Mouse (Mus musculus): Measurements from ENCODE around the gene Emc6. TPM values are rescaled to one million over a fixed set of nuclear protein-coding genes. Genes with fewer than 3 reads are reported as not detected.

Emc6 gene
- total and polyA plus RNA-seq, 2 experiments, result 63.8 to 80.9 TPM

DNA sequence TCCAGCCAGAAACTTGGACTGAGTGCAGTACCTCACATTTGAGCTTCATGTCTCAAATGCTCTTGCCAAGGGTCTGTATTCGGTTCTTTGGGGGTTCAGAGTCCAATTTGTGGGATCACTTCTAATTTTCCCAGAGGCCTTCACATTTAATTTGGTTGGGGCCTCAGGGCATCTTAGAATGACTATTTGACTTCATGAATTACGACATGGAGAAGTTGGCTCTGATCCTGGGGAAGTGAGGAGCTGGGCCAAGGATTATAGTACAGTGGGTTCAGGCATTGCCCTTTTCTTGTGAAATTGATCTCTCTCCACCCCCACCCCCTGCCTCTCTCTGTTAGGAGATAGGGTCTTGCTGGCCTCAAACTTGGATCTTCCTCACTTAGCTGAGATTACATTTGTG lies 24.2 kb upstream of the Emc6 start:
- 24% methylated on average over 2 of the region's 2 CpGs for WGBS
- Histone ChIP-seq H3K4me3 (ENCODE audit: insufficient read depth, low read depth, low read length) (no peak overlapping the region), H3K4me1 (ENCODE audit: control insufficient read depth, insufficient read depth, low read length) (peaks cover 12% of the 10 kb centered on the region), H3K27me3 (ENCODE audit: control insufficient read depth, insufficient read depth, low read length) (no peaks in the 10 kb centered on the region), H3K9ac (ENCODE audit: low read depth, low read length) (peak overlapping the region; percentile 2; the same call in 1 of the 2 replicates), H3K79me2 (ENCODE audit: control insufficient read depth, insufficient read depth, low read length) (peaks cover 6% of the 10 kb centered on the region; the same call in 1 of the 2 replicates), H3K36me3 (ENCODE audit: control insufficient read depth, insufficient read depth, low read length) (peaks cover 12% of the 10 kb centered on the region; the same call in 1 of the 2 replicates), H3K27ac (replicated peaks; ENCODE audit: insufficient read depth, low read depth, low read length) (peak overlapping the region; percentile 61)
- TF ChIP-seq CTCF (IDR thresholded peaks at IDR 0.05; ENCODE audit: low read depth, low read length), result no peak
- TF ChIP-seq POLR2A (IDR thresholded peaks at IDR 0.05; ENCODE audit: extremely low read depth, insufficient read depth, low read length), result no peak
- DNase-seq (ENCODE audit: extremely low read depth, low read depth, low spot score), result peak; percentile 86

DNA sequence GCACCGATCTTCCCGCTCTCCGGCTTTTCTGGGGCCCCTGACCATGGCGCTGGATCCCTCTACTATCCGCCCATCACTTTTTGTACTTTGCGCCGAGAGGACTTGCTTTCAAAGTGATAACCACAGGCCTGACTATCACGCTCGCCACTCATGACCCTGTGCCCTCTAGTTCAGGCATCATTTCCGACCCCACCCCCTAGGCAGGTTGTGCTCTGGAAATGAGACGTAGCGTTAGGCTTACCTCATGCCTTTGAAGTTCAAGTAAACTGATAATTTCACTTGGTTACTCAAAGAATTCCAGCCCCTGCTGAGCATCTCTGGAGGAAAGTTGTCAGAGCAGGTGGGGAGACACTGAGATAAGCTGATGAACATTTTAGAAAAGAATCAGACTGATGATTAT lies 23.0 kb upstream of the Emc6 start:
- peak overlapping the region; percentile 64 for H3K4me3 ChIP-seq (ENCODE audit: insufficient read depth, low read depth, low read length)
- WGBS, result 2% methylated on average over 12 of the region's 12 CpGs
- H3K27ac ChIP-seq (replicated peaks; ENCODE audit: insufficient read depth, low read depth, low read length), result peak overlapping the region; percentile 95
- peaks cover 7% of the 10 kb centered on the region; the same call in 1 of the 2 replicates for H3K36me3 ChIP-seq (ENCODE audit: control insufficient read depth, insufficient read depth, low read length)
- no peaks in the 10 kb centered on the region for H3K27me3 ChIP-seq (ENCODE audit: control insufficient read depth, insufficient read depth, low read length)
- DNase-seq (ENCODE audit: extremely low read depth, low read depth, low spot score), result peak; percentile 94
- H3K9ac ChIP-seq (ENCODE audit: low read depth, low read length), result peak overlapping the region; percentile 92
- TF ChIP-seq CTCF (IDR thresholded peaks at IDR 0.05; ENCODE audit: low read depth, low read length), result no peak
- no peak for TF ChIP-seq POLR2A (IDR thresholded peaks at IDR 0.05; ENCODE audit: extremely low read depth, insufficient read depth, low read length)
- H3K79me2 ChIP-seq (ENCODE audit: control insufficient read depth, insufficient read depth, low read length), result peaks cover 6% of the 10 kb centered on the region; the same call in 1 of the 2 replicates
- peaks cover 12% of the 10 kb centered on the region for H3K4me1 ChIP-seq (ENCODE audit: control insufficient read depth, insufficient read depth, low read length)

DNA sequence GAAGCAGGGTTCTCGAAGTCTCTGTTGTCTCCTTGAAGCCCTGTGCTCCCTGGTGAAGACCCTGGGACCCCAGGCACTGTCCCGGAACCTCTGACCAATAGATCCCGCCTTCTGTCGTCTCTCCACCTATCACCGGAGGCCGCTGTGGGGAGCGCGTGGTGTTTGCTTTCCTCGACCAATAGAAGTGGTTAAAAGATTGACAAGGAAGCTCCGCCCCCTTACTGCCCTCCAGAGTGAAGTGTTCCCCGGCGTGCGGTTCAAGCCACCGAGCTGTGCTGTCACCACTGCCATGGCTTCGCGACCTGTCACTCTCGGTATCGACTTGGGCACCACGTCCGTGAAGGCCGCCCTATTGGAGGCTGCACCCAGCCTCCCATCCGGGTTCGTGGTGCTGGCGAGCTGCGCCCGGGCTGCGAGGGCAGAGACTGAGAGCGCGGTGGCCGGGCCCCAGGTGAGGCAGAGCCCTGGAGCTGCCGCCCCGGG lies 22.4 kb upstream of the Emc6 start, which contains the start of gene Shpk:
Gene Shpk (plus strand): TSS at position 231 of the 483 bp plus-strand sequence.
- H3K4me3 ChIP-seq (ENCODE audit: insufficient read depth, low read depth, low read length), result peak within 1 kb of the TSS; percentile 64
- H3K27me3 ChIP-seq (ENCODE audit: control insufficient read depth, insufficient read depth, low read length), result no peaks in the 10 kb centered on the region
- TF ChIP-seq POLR2A (IDR thresholded peaks at IDR 0.05; ENCODE audit: extremely low read depth, insufficient read depth, low read length) (peak; percentile 94), CTCF (IDR thresholded peaks at IDR 0.05; ENCODE audit: low read depth, low read length) (no peak)
- WGBS, result under 1% methylated on average over 32 of the region's 32 CpGs
- H3K27ac ChIP-seq (replicated peaks; ENCODE audit: insufficient read depth, low read depth, low read length), result peak within 1 kb of the TSS; percentile 95
- peaks cover 12% of the 10 kb centered on the region for H3K4me1 ChIP-seq (ENCODE audit: control insufficient read depth, insufficient read depth, low read length)
- peak within 1 kb of the TSS; percentile 92 for H3K9ac ChIP-seq (ENCODE audit: low read depth, low read length)
- peaks cover 6% of the 10 kb centered on the region; the same call in 1 of the 2 replicates for H3K79me2 ChIP-seq (ENCODE audit: control insufficient read depth, insufficient read depth, low read length)
- H3K36me3 ChIP-seq (ENCODE audit: control insufficient read depth, insufficient read depth, low read length), result peaks cover 3% of the 10 kb centered on the region; the same call in 1 of the 2 replicates
- peak; percentile 93 for DNase-seq (ENCODE audit: extremely low read depth, low read depth, low spot score)

GRCm38 (mm10) chr11:73198603-73199229 lies 21.9 kb upstream of the Emc6 start, which contains the start of gene Ctns:
TSS of gene Ctns (minus strand) at chr11:73199042.
- under 1% methylated on average over 22 of the region's 22 CpGs for WGBS
- peak; percentile 89 for DNase-seq (ENCODE audit: extremely low read depth, low read depth, low spot score)
- peak; percentile 54; the same call in 1 of the 2 replicates for TF ChIP-seq POLR2A (IDR thresholded peaks at IDR 0.05; ENCODE audit: extremely low read depth, insufficient read depth, low read length)
- TF ChIP-seq CTCF (IDR thresholded peaks at IDR 0.05; ENCODE audit: low read depth, low read length), result no peak

GRCm38 (mm10) chr11:73198190-73198589 lies 21.4 kb upstream of the Emc6 start:
- Histone ChIP-seq H3K4me3 (ENCODE audit: insufficient read depth, low read depth, low read length) (peak overlapping the region; percentile 64), H3K4me1 (ENCODE audit: control insufficient read depth, insufficient read depth, low read length) (peaks cover 12% of the 10 kb centered on the region), H3K27me3 (ENCODE audit: control insufficient read depth, insufficient read depth, low read length) (no peaks in the 10 kb centered on the region), H3K9ac (ENCODE audit: low read depth, low read length) (peak overlapping the region; percentile 86), H3K27ac (replicated peaks; ENCODE audit: insufficient read depth, low read depth, low read length) (no peak overlapping the region), H3K36me3 (ENCODE audit: control insufficient read depth, insufficient read depth, low read length) (peaks cover 3% of the 10 kb centered on the region; the same call in 1 of the 2 replicates), H3K79me2 (ENCODE audit: control insufficient read depth, insufficient read depth, low read length) (peaks cover 3% of the 10 kb centered on the region; the same call in 1 of the 2 replicates)
- 3% methylated on average over 1 of the region's 1 CpGs for WGBS
- no peak for DNase-seq (ENCODE audit: extremely low read depth, low read depth, low spot score)
- TF ChIP-seq CTCF (IDR thresholded peaks at IDR 0.05; ENCODE audit: low read depth, low read length), result no peak
- no peak for TF ChIP-seq POLR2A (IDR thresholded peaks at IDR 0.05; ENCODE audit: extremely low read depth, insufficient read depth, low read length)

More at GRCm38 (mm10) chr11:73198603-73199229, 21.9 kb upstream of the Emc6 start, which contains the start of gene Ctns:
- Histone ChIP-seq H3K36me3 (ENCODE audit: control insufficient read depth, insufficient read depth, low read length) (peaks cover 3% of the 10 kb centered on the region; the same call in 1 of the 2 replicates), H3K27me3 (ENCODE audit: control insufficient read depth, insufficient read depth, low read length) (no peaks in the 10 kb centered on the region), H3K27ac (replicated peaks; ENCODE audit: insufficient read depth, low read depth, low read length) (peak within 1 kb of the TSS; percentile 95), H3K79me2 (ENCODE audit: control insufficient read depth, insufficient read depth, low read length) (peaks cover 3% of the 10 kb centered on the region; the same call in 1 of the 2 replicates), H3K4me3 (ENCODE audit: insufficient read depth, low read depth, low read length) (peak within 1 kb of the TSS; percentile 64), H3K4me1 (ENCODE audit: control insufficient read depth, insufficient read depth, low read length) (peaks cover 12% of the 10 kb centered on the region), H3K9ac (ENCODE audit: low read depth, low read length) (peak within 1 kb of the TSS; percentile 92)

All from liver, adult 2 months (tissue).